Mouse (Mus musculus): Measurements from ENCODE around the gene Kynu. TPM values are rescaled to one million over a fixed set of nuclear protein-coding genes. Genes with fewer than 3 reads are reported as not detected.

The Kynu gene
- polyA plus RNA-seq, 1 experiment from 2014 or later = 1.2 TPM

GRCm38 (mm10) chr2:43555889-43556285 is 758 bp downstream of the Kynu start:
- no peak overlapping the region for H3K4me2 ChIP-seq (ENCODE audit: low read depth, low read length)
- no peak overlapping the region for H3K4me3 ChIP-seq (ENCODE audit: low read depth, low read length)
- no peaks in the 10 kb centered on the region for H3K36me3 ChIP-seq (replicated peaks; ENCODE audit: control insufficient read depth, insufficient read depth, low read depth, low read length)
- DNase-seq (ENCODE audit: low spot score) (no peak), ATAC-seq (replicated peaks; ENCODE audit: insufficient number of reproducible peaks, low FRiP score, low TSS enrichment, low read depth) (no peak)
- H3K9me3 ChIP-seq (replicated peaks; ENCODE audit: control insufficient read depth, low read length) = no peaks in the 10 kb centered on the region
- H3K4me1 ChIP-seq (ENCODE audit: control insufficient read depth, insufficient read depth, low read length) = no peaks in the 10 kb centered on the region
- H3K9ac ChIP-seq (replicated peaks; ENCODE audit: low read length) = no peak overlapping the region
- no peak overlapping the region for H3K27ac ChIP-seq (replicated peaks; ENCODE audit: low read depth, low read length)
- H3K27me3 ChIP-seq (ENCODE audit: control insufficient read depth, insufficient read depth, low read length) = no peaks in the 10 kb centered on the region
- 30% methylated on average over 4 of the region's 4 CpGs for WGBS

- Histone ChIP-seq H3K27me3 (ENCODE audit: control insufficient read depth, insufficient read depth, low read length) (no peaks in the 10 kb centered on the region), H3K4me3 (ENCODE audit: low read depth, low read length) (no peak overlapping the region), H3K4me2 (ENCODE audit: low read depth, low read length) (no peak overlapping the region), H3K4me1 (ENCODE audit: control insufficient read depth, insufficient read depth, low read length) (no peaks in the 10 kb centered on the region), H3K36me3 (replicated peaks; ENCODE audit: control insufficient read depth, insufficient read depth, low read depth, low read length) (no peaks in the 10 kb centered on the region), H3K9ac (replicated peaks; ENCODE audit: low read length) (no peak overlapping the region), H3K27ac (replicated peaks; ENCODE audit: low read depth, low read length) (no peak overlapping the region), H3K9me3 (replicated peaks; ENCODE audit: control insufficient read depth, low read length) (no peaks in the 10 kb centered on the region)
- DNase-seq (ENCODE audit: low spot score) (no peak), ATAC-seq (replicated peaks; ENCODE audit: insufficient number of reproducible peaks, low FRiP score, low TSS enrichment, low read depth) (no peak)
- WGBS = 79% methylated on average over 3 of the region's 3 CpGs
Observed at GRCm38 (mm10) chr2:43556985-43557384, 1.9 kb downstream of the Kynu start.

- no peak for ATAC-seq (replicated peaks; ENCODE audit: insufficient number of reproducible peaks, low FRiP score, low TSS enrichment, low read depth)
- no peaks in the 10 kb centered on the region for H3K36me3 ChIP-seq (replicated peaks; ENCODE audit: control insufficient read depth, insufficient read depth, low read depth, low read length)
- H3K4me1 ChIP-seq (ENCODE audit: control insufficient read depth, insufficient read depth, low read length) = no peaks in the 10 kb centered on the region
- no peaks in the 10 kb centered on the region for H3K9me3 ChIP-seq (replicated peaks; ENCODE audit: control insufficient read depth, low read length)
- H3K4me2 ChIP-seq (ENCODE audit: low read depth, low read length) = no peak overlapping the region
- WGBS = 93% methylated on average over 3 of the region's 3 CpGs
- H3K27me3 ChIP-seq (ENCODE audit: control insufficient read depth, insufficient read depth, low read length) = no peaks in the 10 kb centered on the region
- no peak overlapping the region for H3K4me3 ChIP-seq (ENCODE audit: low read depth, low read length)
- H3K9ac ChIP-seq (replicated peaks; ENCODE audit: low read length) = no peak overlapping the region
- H3K27ac ChIP-seq (replicated peaks; ENCODE audit: low read depth, low read length) = no peak overlapping the region
- DNase-seq (ENCODE audit: low spot score) = no peak
Observed at GRCm38 (mm10) chr2:43561209-43561608, 6.1 kb downstream of the Kynu start.

- no peak overlapping the region for H3K4me3 ChIP-seq (ENCODE audit: low read depth, low read length)
- DNase-seq (ENCODE audit: low spot score) = no peak
- no peaks in the 10 kb centered on the region for H3K4me1 ChIP-seq (ENCODE audit: control insufficient read depth, insufficient read depth, low read length)
- no peaks in the 10 kb centered on the region for H3K9me3 ChIP-seq (replicated peaks; ENCODE audit: control insufficient read depth, low read length)
- no peak overlapping the region for H3K4me2 ChIP-seq (ENCODE audit: low read depth, low read length)
- 94% methylated on average over 9 of the region's 9 CpGs for WGBS
- ATAC-seq (replicated peaks; ENCODE audit: insufficient number of reproducible peaks, low FRiP score, low TSS enrichment, low read depth) = no peak
- H3K27me3 ChIP-seq (ENCODE audit: control insufficient read depth, insufficient read depth, low read length) = no peaks in the 10 kb centered on the region
- H3K27ac ChIP-seq (replicated peaks; ENCODE audit: low read depth, low read length) = no peak overlapping the region
- no peaks in the 10 kb centered on the region for H3K36me3 ChIP-seq (replicated peaks; ENCODE audit: control insufficient read depth, insufficient read depth, low read depth, low read length)
- no peak overlapping the region for H3K9ac ChIP-seq (replicated peaks; ENCODE audit: low read length)
Observed at GRCm38 (mm10) chr2:43562779-43563178, 7.7 kb downstream of the Kynu start.

- 87% methylated on average over 1 of the region's 1 CpGs for WGBS
- DNase-seq (ENCODE audit: low spot score) = no peak
- H3K36me3 ChIP-seq (replicated peaks; ENCODE audit: control insufficient read depth, insufficient read depth, low read depth, low read length) = no peaks in the 10 kb centered on the region
- no peaks in the 10 kb centered on the region for H3K4me1 ChIP-seq (ENCODE audit: control insufficient read depth, insufficient read depth, low read length)
- no peak for ATAC-seq (replicated peaks; ENCODE audit: insufficient number of reproducible peaks, low FRiP score, low TSS enrichment, low read depth)
- H3K27ac ChIP-seq (replicated peaks; ENCODE audit: low read depth, low read length) = no peak overlapping the region
- H3K4me2 ChIP-seq (ENCODE audit: low read depth, low read length) = no peak overlapping the region
- no peaks in the 10 kb centered on the region for H3K27me3 ChIP-seq (ENCODE audit: control insufficient read depth, insufficient read depth, low read length)
- no peak overlapping the region for H3K9ac ChIP-seq (replicated peaks; ENCODE audit: low read length)
- H3K4me3 ChIP-seq (ENCODE audit: low read depth, low read length) = no peak overlapping the region
- H3K9me3 ChIP-seq (replicated peaks; ENCODE audit: control insufficient read depth, low read length) = no peaks in the 10 kb centered on the region
Observed at GRCm38 (mm10) chr2:43568406-43568805, 13.3 kb downstream of the Kynu start.

- 91% methylated on average over 1 of the region's 1 CpGs for WGBS
Observed at GRCm38 (mm10) chr2:43573526-43573925, 18.4 kb downstream of the Kynu start.

GRCm38 (mm10) chr2:43583243-43583812 is 28.2 kb downstream of the Kynu start:
- 48% methylated on average over 8 of the region's 8 CpGs for WGBS
- no peaks in the 10 kb centered on the region for H3K4me1 ChIP-seq (ENCODE audit: control insufficient read depth, insufficient read depth, low read length)

More at GRCm38 (mm10) chr2:43573526-43573925, 18.4 kb downstream of the Kynu start:
- no peaks in the 10 kb centered on the region for H3K9me3 ChIP-seq (replicated peaks; ENCODE audit: control insufficient read depth, low read length)
- no peak for ATAC-seq (replicated peaks; ENCODE audit: insufficient number of reproducible peaks, low FRiP score, low TSS enrichment, low read depth)
- H3K36me3 ChIP-seq (replicated peaks; ENCODE audit: control insufficient read depth, insufficient read depth, low read depth, low read length) = no peaks in the 10 kb centered on the region
- H3K4me1 ChIP-seq (ENCODE audit: control insufficient read depth, insufficient read depth, low read length) = no peaks in the 10 kb centered on the region
- H3K9ac ChIP-seq (replicated peaks; ENCODE audit: low read length) = no peak overlapping the region
- no peak overlapping the region for H3K4me3 ChIP-seq (ENCODE audit: low read depth, low read length)
- H3K4me2 ChIP-seq (ENCODE audit: low read depth, low read length) = no peak overlapping the region
- no peaks in the 10 kb centered on the region for H3K27me3 ChIP-seq (ENCODE audit: control insufficient read depth, insufficient read depth, low read length)
- no peak overlapping the region for H3K27ac ChIP-seq (replicated peaks; ENCODE audit: low read depth, low read length)
- DNase-seq (ENCODE audit: low spot score) = no peak

GRCm38 (mm10) chr2:43585508-43585907 is 30.4 kb downstream of the Kynu start:
- Histone ChIP-seq H3K9ac (replicated peaks; ENCODE audit: low read length) (no peak overlapping the region), H3K4me1 (ENCODE audit: control insufficient read depth, insufficient read depth, low read length) (no peaks in the 10 kb centered on the region), H3K27ac (replicated peaks; ENCODE audit: low read depth, low read length) (no peak overlapping the region), H3K27me3 (ENCODE audit: control insufficient read depth, insufficient read depth, low read length) (no peaks in the 10 kb centered on the region), H3K36me3 (replicated peaks; ENCODE audit: control insufficient read depth, insufficient read depth, low read depth, low read length) (no peaks in the 10 kb centered on the region), H3K4me2 (ENCODE audit: low read depth, low read length) (no peak overlapping the region), H3K4me3 (ENCODE audit: low read depth, low read length) (no peak overlapping the region), H3K9me3 (replicated peaks; ENCODE audit: control insufficient read depth, low read length) (no peaks in the 10 kb centered on the region)
- DNase-seq (ENCODE audit: low spot score) (no peak), ATAC-seq (replicated peaks; ENCODE audit: insufficient number of reproducible peaks, low FRiP score, low TSS enrichment, low read depth) (no peak)
- 80% methylated on average over 3 of the region's 3 CpGs for WGBS

More at GRCm38 (mm10) chr2:43583243-43583812, 28.2 kb downstream of the Kynu start:
- no peak overlapping the region for H3K9ac ChIP-seq (replicated peaks; ENCODE audit: low read length)
- ATAC-seq (replicated peaks; ENCODE audit: insufficient number of reproducible peaks, low FRiP score, low TSS enrichment, low read depth) (no peak), DNase-seq (ENCODE audit: low spot score) (no peak)
- no peaks in the 10 kb centered on the region for H3K27me3 ChIP-seq (ENCODE audit: control insufficient read depth, insufficient read depth, low read length)
- H3K4me3 ChIP-seq (ENCODE audit: low read depth, low read length) = no peak overlapping the region
- no peak overlapping the region for H3K27ac ChIP-seq (replicated peaks; ENCODE audit: low read depth, low read length)
- no peak overlapping the region for H3K4me2 ChIP-seq (ENCODE audit: low read depth, low read length)
- H3K9me3 ChIP-seq (replicated peaks; ENCODE audit: control insufficient read depth, low read length) = no peaks in the 10 kb centered on the region
- no peaks in the 10 kb centered on the region for H3K36me3 ChIP-seq (replicated peaks; ENCODE audit: control insufficient read depth, insufficient read depth, low read depth, low read length)

Data from embryonic facial prominence, embryonic 11.5 days (tissue).